Mouse (Mus musculus) hindbrain, embryonic 10.5 days (tissue): ENCODE data around the gene Pgrmc2. TPM values are rescaled to one million over a fixed set of nuclear protein-coding genes. Genes with fewer than 3 reads are reported as not detected.

ENCODE experiments used
- DNase-seq: peaks from one replicate; pipeline ENCODE4 v3.0.0-alpha.2; 2017; ENCODE audit warnings: low spot score
- H3K27ac ChIP-seq: fragments of 300-500 bp; sonication (generic); 2 replicates; pipeline ENCODE4 v1.5.1; 2016; ENCODE audit warnings: mild to moderate bottlenecking, moderate library complexity
- H3K27me3 ChIP-seq: fragments of 300-500 bp; sonication (generic); 2 replicates; pipeline ENCODE4 v1.6.1; 2016; ENCODE audit warnings: mild to moderate bottlenecking; ENCODE audit not compliant: poor library complexity, insufficient read depth, severe bottlenecking
- H3K36me3 ChIP-seq: fragments of 300-500 bp; sonication (generic); 2 replicates; pipeline ENCODE4 v1.6.1; 2016; ENCODE audit warnings: mild to moderate bottlenecking, moderate library complexity
- H3K4me1 ChIP-seq: fragments of 300-500 bp; sonication (generic); replicated peaks from 2 replicates; pipeline ENCODE4 v1.6.1; 2016; ENCODE audit warnings: mild to moderate bottlenecking
- H3K4me3 ChIP-seq: fragments of 300-500 bp; sonication (generic); 2 replicates; pipeline ENCODE4 v1.5.1; 2016; ENCODE audit warnings: mild to moderate bottlenecking, moderate library complexity
- H3K9me3 ChIP-seq: fragments of 300-500 bp; sonication (generic); 2 replicates; pipeline ENCODE4 v1.6.1; 2016; ENCODE audit warnings: mild to moderate bottlenecking, moderate library complexity
- WGBS: fragments of 180-500 bp; shearing (Covaris S2); methylation state at CpG from one replicate; pipeline ENCODE4 v1.1.7; 2016; 5-methylcytosine and 5-hydroxymethylcytosine counted together
- polyA plus RNA-seq: library from polyadenylated mRNA; unstranded; fragments of >200 nt; fragmentation: Nextera tagmentation; extraction: Ambion mirVana; gene quantifications from 2 replicates; pipeline ENCODE4 v1.2.1, GENCODE M21; 2016

Gene Pgrmc2
- polyA plus RNA-seq, 1 experiment from 2014 or later: 29.8 TPM

DNA sequence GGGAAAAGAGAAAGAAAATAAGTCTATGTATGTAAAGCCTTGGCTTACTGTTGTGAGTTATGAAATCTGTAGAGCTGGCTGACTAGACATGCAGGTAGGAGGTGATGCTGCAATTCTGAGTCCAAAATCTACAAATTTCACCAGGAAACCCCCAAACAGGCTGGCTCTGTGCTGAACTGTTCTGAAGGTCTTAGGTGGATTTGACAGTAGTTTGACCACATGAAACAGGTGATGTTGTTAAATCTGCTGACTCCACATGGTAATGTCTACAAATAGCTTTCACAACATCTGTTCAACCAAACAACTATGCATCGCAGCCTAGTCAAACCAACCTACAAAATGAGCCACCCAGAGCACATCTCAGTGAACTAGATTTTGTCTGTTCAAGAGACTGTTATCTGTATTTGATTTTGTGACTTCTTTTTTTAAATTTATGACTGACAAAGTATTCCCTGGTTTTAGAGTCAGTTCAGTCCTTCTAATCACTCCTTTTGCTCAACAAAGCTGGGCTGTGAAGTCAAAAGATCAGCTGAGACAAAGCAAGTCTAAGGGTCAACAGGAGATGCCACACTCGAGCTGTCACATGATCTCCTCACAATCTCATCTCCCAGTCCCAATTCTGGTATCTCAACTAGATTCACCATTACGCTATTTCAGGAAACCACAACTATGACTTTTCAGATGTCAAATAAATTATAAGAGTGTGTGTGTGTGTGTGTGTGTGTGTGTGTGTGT is 20.8 kb downstream of the Pgrmc2 start:
- Histone ChIP-seq H3K27ac (no peak overlapping the region), H3K36me3 (peaks cover 40% of the 10 kb centered on the region), H3K4me3 (no peak overlapping the region), H3K9me3 (no peaks in the 10 kb centered on the region), H3K27me3 (no peaks in the 10 kb centered on the region), H3K4me1 (no peaks in the 10 kb centered on the region)
- WGBS: 89% methylated on average over 3 of the region's 3 CpGs
- no peak for DNase-seq

- no peak for DNase-seq
- Histone ChIP-seq H3K4me3 (no peak overlapping the region), H3K27ac (no peak overlapping the region), H3K36me3 (peaks cover 15% of the 10 kb centered on the region), H3K9me3 (no peaks in the 10 kb centered on the region), H3K27me3 (no peaks in the 10 kb centered on the region), H3K4me1 (no peaks in the 10 kb centered on the region)
- WGBS: 88% methylated on average over 3 of the region's 3 CpGs
Measured at GRCm38 (mm10) chr3:41059249-41059648, 23.6 kb downstream of the Pgrmc2 start.

DNA sequence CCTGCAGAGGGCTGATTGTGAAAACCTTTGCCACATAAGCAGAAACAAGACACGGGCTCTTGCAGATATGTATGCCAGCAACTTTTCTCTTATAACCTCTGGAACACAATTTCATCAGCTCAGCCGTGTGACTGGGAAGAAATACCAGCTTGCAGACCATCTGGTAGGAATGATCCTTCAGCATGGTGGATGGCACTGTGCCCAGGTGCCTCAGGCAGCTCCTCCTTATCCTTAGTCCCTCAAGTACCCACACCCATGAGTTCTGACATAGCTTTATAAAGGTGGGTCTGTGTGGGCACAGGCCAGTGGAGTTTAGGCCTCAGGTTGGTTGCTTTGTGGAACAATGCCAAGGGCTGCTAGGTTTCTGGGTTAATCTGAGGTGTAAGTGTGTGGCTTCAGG is 24.5 kb downstream of the Pgrmc2 start:
- Histone ChIP-seq H3K36me3 (peaks cover 7% of the 10 kb centered on the region), H3K9me3 (no peaks in the 10 kb centered on the region), H3K27me3 (no peaks in the 10 kb centered on the region), H3K27ac (no peak overlapping the region), H3K4me3 (no peak overlapping the region), H3K4me1 (no peaks in the 10 kb centered on the region)
- no peak for DNase-seq
- 88% methylated on average over 2 of the region's 2 CpGs for WGBS

DNA sequence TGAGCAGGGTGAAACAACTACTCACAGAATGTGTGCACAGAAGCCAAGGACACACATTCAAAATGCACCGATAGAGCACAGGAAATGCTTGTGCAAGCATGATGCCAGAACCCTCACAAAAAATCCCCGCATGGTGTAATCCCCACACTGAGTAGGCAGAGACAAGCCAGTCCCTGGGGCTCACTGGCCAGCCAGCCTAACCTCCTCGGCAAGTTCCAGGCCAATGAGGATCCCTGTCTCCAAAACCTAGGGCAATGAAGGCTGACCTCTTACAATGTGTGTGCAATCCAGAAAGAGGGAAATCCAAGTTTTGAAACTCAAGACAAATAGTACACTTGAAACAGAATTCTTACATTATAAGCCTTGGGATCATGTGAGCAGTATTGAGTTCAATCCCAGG is 29.5 kb downstream of the Pgrmc2 start:
- Histone ChIP-seq H3K4me3 (no peak overlapping the region), H3K36me3 (no peaks in the 10 kb centered on the region), H3K4me1 (no peaks in the 10 kb centered on the region), H3K27me3 (no peaks in the 10 kb centered on the region), H3K27ac (no peak overlapping the region), H3K9me3 (no peaks in the 10 kb centered on the region)
- WGBS: 88% methylated on average over 3 of the region's 3 CpGs
- DNase-seq: no peak

- H3K36me3 ChIP-seq: no peaks in the 10 kb centered on the region
- DNase-seq: no peak
- H3K27me3 ChIP-seq: no peaks in the 10 kb centered on the region
- no peak overlapping the region for H3K27ac ChIP-seq
- 86% methylated on average over 6 of the region's 6 CpGs for WGBS
- H3K4me3 ChIP-seq: no peak overlapping the region
- H3K4me1 ChIP-seq: no peaks in the 10 kb centered on the region
- H3K9me3 ChIP-seq: no peaks in the 10 kb centered on the region
Measured at GRCm38 (mm10) chr3:41047838-41048237, 35.0 kb downstream of the Pgrmc2 start.

DNA sequence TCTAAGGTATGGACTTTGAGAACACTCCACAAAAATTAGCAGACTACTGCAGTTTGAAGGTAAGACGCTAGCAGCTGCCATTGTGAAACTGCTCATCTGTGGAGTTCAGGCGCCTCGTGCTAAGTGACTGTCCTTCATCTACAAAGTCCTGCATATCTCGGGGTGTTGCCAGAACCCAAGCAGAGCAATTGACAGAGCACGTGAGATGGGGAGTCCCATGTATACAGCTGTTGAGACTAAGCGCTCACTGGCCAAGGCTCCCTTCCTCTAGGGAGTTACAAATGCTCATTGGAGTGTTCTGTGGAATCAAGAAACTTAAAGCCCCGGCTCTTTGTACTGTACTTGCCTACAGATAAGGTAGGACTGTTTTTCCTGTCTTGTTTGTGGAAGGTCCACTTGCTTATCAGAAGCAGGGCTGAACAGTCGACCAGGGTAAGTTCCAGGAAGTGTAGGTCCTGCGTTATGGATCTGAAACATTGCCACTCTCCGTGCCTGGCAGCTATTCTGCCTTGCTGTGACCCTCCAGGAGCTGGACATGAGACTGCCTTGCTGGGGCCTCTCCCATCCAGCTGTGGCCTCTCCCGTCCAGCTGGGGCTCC is 39.0 kb downstream of the Pgrmc2 start:
- no peak overlapping the region for H3K4me3 ChIP-seq
- no peaks in the 10 kb centered on the region for H3K27me3 ChIP-seq
- H3K4me1 ChIP-seq: no peaks in the 10 kb centered on the region
- H3K36me3 ChIP-seq: no peaks in the 10 kb centered on the region
- no peak for DNase-seq
- 76% methylated on average over 11 of the region's 11 CpGs for WGBS
- no peaks in the 10 kb centered on the region for H3K9me3 ChIP-seq
- H3K27ac ChIP-seq: no peak overlapping the region

GRCm38 (mm10) chr3:41042195-41042938 is 40.5 kb downstream of the Pgrmc2 start:
- Histone ChIP-seq H3K9me3 (no peaks in the 10 kb centered on the region), H3K27ac (no peak overlapping the region), H3K4me1 (no peaks in the 10 kb centered on the region), H3K27me3 (no peaks in the 10 kb centered on the region), H3K36me3 (no peaks in the 10 kb centered on the region), H3K4me3 (no peak overlapping the region)
- 87% methylated on average over 4 of the region's 4 CpGs for WGBS
- peak; percentile 38 for DNase-seq

DNA sequence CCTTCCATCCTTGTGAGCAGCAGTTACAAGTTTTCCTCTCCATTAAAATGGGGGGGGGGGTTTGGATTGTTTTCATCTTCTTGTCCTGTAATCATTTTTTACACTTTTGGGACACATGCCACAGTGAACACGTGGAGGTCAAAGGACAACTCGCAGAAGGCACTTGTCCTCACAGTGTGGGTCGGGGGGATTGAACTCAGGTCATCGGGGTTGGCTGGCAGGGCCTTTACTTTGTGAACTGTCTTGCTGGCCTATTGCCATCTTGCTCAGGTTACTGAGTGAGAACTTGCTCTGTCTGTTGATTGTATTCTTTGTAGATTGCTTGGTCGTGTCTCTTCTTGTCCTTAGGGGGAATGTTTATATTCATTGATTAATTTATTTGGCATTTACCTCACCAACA is 41.6 kb downstream of the Pgrmc2 start:
- no peak overlapping the region for H3K4me3 ChIP-seq
- H3K4me1 ChIP-seq: no peaks in the 10 kb centered on the region
- no peaks in the 10 kb centered on the region for H3K36me3 ChIP-seq
- no peak overlapping the region for H3K27ac ChIP-seq
- DNase-seq: no peak
- H3K9me3 ChIP-seq: no peaks in the 10 kb centered on the region
- WGBS: 75% methylated on average over 5 of the region's 5 CpGs
- H3K27me3 ChIP-seq: no peaks in the 10 kb centered on the region

DNA sequence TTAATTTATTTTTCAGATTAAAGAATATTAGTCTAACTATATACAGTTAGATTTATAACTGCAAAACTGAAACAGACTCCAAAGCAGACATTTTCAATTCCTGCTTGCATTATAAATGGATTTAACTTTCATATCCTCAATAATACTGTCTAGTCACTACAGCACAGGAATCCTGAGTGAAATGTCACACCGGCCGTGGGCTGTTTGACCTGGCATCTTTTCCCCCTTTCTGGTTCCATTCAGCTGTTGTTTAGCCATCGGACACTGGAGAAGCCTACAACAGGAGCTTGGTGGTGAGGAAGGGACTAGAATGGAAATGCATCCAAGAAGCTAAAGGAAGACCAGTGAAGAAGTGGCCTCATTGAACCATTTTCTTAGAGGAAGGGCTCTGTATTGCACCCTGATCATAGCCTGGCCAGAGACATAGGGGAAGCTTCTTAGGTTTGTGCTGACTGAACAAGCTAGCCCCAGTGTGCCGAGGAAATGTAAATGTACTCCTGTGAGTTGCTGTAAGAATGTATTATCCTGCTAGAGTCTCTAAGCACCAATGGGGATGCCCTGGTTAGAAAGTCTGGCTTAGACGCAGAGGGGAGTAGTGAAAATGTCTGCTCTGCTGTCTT is 44.4 kb downstream of the Pgrmc2 start:
- Histone ChIP-seq H3K36me3 (no peaks in the 10 kb centered on the region), H3K27ac (no peak overlapping the region), H3K4me1 (no peaks in the 10 kb centered on the region), H3K4me3 (no peak overlapping the region), H3K9me3 (no peaks in the 10 kb centered on the region), H3K27me3 (no peaks in the 10 kb centered on the region)
- WGBS: 66% methylated on average over 5 of the region's 5 CpGs
- DNase-seq: no peak

DNA sequence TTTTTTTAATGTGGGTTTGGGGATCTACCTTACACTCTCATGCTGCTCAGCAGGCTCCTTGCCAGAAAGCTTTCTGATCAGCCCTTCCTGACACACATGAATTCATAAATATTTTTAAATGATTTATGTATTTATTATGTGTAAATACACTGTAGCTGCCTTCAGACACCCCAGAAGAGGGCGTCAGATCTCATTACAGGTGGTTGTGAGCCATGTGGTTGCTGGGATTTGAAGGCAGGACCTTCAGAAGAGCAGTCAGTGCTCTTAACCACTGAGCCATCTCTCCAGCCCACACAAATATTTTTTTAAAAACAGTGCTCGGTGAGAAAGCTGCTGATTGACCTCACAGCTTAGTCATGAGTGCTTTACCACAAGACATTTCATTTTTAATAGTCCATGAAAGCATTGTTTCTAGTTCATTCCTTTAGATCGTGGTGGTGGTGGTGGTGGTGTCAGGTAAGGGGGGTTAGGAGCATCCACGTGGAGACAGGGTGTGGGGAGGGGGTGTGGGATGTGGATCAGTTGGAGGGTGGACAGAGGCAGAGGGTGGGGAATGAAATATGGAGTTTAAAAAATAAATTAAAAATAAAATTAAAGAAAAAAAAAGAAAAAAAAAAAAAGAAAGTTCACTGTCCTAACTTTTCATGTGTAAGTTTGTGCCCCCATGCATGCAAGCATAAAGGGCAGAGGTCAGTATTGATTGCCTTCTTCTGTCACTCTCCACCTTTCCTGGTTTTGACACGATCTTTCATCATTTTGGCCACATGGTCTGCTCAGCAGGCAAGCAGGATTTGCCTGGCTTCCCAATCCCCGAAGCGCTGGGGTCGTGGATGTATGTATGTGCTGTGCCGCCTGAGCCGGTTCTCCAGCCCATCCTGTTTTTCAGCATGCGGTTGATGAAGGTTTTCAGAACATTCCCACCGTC is 51.3 kb downstream of the Pgrmc2 start:
- DNase-seq: no peak
- H3K4me1 ChIP-seq: no peaks in the 10 kb centered on the region
- no peaks in the 10 kb centered on the region for H3K27me3 ChIP-seq
- H3K4me3 ChIP-seq: no peak overlapping the region
- WGBS: 79% methylated on average over 12 of the region's 12 CpGs
- no peak overlapping the region for H3K27ac ChIP-seq
- H3K36me3 ChIP-seq: no peaks in the 10 kb centered on the region
- no peaks in the 10 kb centered on the region for H3K9me3 ChIP-seq

- Histone ChIP-seq H3K4me3 (no peak overlapping the region), H3K27ac (no peak overlapping the region), H3K9me3 (no peaks in the 10 kb centered on the region), H3K36me3 (no peaks in the 10 kb centered on the region), H3K27me3 (no peaks in the 10 kb centered on the region), H3K4me1 (no peaks in the 10 kb centered on the region)
- 89% methylated on average over 1 of the region's 1 CpGs for WGBS
- DNase-seq: no peak
Measured at GRCm38 (mm10) chr3:41030705-41031104, 52.1 kb downstream of the Pgrmc2 start.

GRCm38 (mm10) chr3:41021980-41022379 is 60.9 kb downstream of the Pgrmc2 start:
- Histone ChIP-seq H3K4me3 (no peak overlapping the region), H3K9me3 (no peaks in the 10 kb centered on the region), H3K27me3 (no peaks in the 10 kb centered on the region), H3K4me1 (no peaks in the 10 kb centered on the region), H3K27ac (no peak overlapping the region), H3K36me3 (no peaks in the 10 kb centered on the region)
- 64% methylated on average over 6 of the region's 6 CpGs for WGBS
- no peak for DNase-seq
